Mouse (Mus musculus) urinary bladder, postnatal 36 days (tissue): ENCODE measurements at regions not wholly inside any gene's neighbourhood (a gene's known extent, or its start where the extent isn't known, plus 50 kb on each side); places are given as distances from the start of the nearest gene placed in this dataset.

ENCODE experiments used
- DNase-seq, 2 experiments: peaks; one replicate each; pipeline ENCODE4 v3.0.0; 2022; ENCODE audit warnings: low spot score in 2 of 2, mixed read lengths in 1 of 2

DNA sequence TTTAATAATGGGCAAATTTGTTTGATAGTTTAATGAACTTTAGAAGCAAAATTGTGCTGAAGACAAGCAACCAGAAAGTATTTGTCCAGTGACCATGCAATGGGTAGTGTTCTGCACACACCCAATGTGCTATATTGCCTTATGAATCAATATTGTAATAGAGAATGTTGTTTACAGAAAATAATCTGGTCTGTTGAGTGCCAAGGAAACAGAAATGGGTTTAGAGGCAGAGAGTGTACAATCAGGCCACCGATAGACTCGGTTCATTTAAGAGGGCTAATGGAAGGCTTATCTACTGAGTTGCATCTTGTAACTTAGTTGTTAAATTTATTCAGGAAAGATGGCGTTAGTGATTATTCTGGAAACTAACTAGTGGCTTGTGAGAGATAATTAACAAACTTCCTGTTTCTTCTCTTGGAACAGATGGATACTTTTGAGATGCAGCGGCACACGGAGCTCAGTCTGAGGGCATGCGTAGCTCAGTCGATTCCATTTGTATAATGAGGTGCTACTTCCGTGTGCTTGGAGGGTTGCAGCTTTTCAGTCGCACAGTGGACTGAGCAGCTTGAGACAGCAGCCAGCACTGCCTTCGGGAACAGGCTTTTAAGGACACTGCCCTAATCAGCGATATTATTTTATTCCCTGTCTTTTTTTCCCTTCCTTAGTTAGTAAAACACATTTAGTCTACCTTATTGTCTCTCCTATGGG lies 171.6 kb upstream of the Pkn2 start:
- no peak for DNase-seq

GRCm38 (mm10) chr3:143040666-143041065 lies 158.9 kb upstream of the Pkn2 start:
- peak in 1 of 2 experiments; percentile 5 for DNase-seq

DNA sequence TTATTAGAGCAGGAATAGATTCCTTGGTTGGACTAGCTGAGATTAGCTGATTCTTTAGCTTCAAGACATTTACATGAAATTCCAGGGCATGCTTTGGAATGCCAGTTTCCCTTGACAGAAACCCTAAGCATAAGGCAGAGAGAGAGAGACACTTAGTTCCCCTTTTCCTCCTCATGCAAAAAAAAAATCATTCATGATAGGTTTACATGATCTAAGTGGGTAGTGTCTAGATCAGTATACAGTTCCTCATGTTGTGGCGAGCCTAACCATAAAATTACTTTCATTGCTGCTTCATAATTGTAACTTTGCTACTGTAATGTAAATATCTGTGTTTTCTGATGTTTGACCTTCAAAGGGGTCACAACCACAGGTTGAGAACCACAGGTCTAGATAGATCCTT lies 154.3 kb upstream of the Pkn2 start:
- DNase-seq: no peak

GRCm38 (mm10) chr3:143034588-143034987 lies 152.8 kb upstream of the Pkn2 start:
- no peak for DNase-seq

- no peak for DNase-seq
These were observed 140.7 kb upstream of the Pkn2 start for GRCm38 (mm10) chr3:143022486-143022885.

- no peak for DNase-seq
These were observed 139.5 kb upstream of the Pkn2 start for GRCm38 (mm10) chr3:143021159-143021871.

GRCm38 (mm10) chr3:143017480-143017879 lies 135.7 kb upstream of the Pkn2 start:
- DNase-seq: no peak

GRCm38 (mm10) chr3:143016758-143017157 lies 135.0 kb upstream of the Pkn2 start:
- no peak for DNase-seq

GRCm38 (mm10) chr3:143014421-143014820 lies 132.6 kb upstream of the Pkn2 start:
- no peak for DNase-seq

DNA sequence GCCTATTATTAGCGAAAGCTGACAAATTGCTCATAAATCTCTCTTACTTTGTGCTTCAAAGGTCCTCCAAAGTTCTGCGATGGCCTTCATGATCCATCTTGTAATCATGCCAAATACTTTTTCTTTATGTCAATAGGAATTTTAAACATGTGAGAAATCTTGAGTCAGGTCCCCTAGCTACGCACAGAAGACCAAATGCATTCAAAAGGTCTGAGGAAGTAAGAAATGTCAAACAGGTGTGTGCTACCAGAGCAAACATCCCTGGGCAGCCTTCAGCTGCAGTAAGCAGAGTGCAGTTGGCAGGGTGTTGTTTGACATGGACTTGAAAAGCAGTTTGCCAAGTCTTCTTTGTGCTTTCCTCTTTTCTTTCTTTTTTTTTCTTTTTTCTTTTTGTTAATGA lies 125.2 kb upstream of the Pkn2 start:
- no peak for DNase-seq

DNA sequence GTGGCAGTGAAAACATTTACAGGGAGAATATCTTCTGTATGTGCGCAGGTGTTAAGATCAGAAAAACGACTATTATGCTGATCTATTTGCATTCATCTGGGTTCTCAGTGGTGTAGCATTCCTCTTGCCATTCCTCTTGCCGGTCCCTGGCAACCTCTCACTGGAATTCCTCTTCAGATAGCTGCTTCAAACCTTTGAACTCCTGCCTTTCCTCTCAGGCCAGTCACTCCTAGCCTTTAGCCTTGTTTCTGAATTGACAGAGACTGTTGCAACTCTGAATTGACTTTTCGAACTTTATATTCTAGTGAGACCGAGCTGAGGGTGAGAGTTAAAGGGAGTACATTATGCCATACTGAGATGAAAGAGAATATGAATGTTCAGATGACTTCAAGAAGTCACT lies 120.1 kb upstream of the Pkn2 start:
- no peak for DNase-seq

GRCm38 (mm10) chr3:142995981-142996743 lies 114.4 kb upstream of the Pkn2 start:
- DNase-seq: no peak

DNA sequence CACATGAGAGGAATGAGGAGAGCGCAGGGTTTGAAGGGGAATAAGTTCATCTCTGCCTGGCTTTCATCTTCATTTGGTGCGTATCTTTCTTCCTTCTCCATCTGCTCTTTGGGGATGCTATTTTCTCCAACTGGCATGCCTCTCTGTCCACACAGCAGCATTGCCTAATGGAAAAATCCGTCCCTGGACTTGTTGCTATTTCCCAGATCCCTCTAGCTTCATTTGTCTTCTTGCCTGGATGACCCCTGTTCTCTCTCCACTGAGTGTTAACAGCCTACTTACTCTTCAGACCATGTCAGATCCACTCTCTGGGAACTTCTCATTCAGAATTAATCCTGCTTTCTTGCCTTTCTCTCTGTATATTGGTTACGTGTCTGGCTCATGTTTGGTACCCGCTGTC lies 102.7 kb upstream of the Pkn2 start:
- no peak for DNase-seq

DNA sequence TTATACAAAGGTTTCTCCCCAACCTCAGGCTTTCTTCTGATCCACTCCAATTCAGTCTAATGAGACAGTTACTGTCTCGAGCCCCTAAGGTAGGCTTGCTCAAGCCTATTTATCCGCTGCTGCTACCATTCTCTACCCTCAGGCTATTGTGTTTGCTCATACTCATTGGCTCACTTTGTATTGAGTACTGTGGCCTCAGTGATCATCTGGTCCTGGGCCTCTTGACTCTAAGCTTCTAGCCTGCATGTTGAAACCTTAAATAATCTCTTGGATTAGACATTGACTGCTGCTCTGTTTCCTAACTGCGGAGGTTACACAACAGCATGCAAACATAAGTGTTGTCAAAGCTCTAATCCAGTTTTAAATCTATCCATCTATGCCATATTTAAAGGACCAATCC lies 99.4 kb upstream of the Pkn2 start:
- no peak for DNase-seq

DNA sequence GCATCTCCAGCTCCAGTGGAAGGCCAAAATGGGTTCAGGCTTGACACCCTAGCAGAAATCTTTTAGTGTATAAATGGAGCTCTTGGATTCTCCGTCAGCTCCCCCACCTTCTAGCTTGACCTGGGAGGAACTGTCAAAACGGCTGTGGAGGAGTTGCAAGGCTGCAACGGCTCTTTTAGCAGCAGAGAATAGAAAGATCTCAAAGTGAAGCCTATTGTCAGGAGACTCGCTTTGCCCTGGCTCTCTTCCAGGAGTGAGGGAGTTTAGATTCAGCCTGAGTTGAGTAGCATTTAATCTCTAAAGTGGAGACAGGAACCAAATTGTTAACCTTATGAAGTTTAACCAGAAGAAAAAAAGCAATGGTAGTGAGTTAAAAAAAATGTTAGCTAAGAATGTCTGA lies 97.4 kb upstream of the Pkn2 start:
- peak in 1 of 2 experiments; percentile 17 for DNase-seq

- no peak for DNase-seq
These were observed 95.0 kb upstream of the Pkn2 start for GRCm38 (mm10) chr3:142976519-142977394.

- no peak for DNase-seq
These were observed 93.8 kb upstream of the Pkn2 start for GRCm38 (mm10) chr3:142975606-142976005.

- no peak for DNase-seq
These were observed 87.7 kb upstream of the Pkn2 start for GRCm38 (mm10) chr3:142969501-142969900.

- DNase-seq: no peak
These were observed 83.8 kb upstream of the Pkn2 start for GRCm38 (mm10) chr3:142965604-142966003.

DNA sequence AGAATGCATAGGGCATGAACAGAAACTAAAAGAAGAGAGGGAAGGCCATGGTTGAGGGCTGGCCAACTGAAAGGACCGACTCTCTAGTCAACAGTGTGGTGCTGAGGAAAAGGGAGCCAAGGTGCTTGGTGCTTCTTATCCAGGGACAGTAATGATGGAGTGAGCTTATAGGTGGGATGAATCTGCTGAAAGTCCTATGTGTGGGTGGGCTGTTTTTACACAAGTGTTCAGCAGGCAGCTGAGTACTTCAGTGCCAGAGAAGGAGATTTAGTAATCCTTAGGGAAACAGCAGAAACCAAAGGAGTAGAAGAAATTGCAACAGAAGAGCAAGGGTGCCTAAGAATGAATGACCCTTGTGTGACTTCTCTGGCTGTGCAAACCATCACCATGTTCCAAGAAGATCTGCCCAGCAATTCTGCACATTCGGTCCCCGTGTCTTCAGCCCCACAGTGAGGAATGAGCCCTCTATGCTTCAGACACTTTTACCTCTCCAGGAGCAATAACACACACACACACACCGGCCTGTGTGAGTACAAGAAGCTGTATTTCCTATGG lies 82.1 kb upstream of the Pkn2 start:
- DNase-seq: no peak

DNA sequence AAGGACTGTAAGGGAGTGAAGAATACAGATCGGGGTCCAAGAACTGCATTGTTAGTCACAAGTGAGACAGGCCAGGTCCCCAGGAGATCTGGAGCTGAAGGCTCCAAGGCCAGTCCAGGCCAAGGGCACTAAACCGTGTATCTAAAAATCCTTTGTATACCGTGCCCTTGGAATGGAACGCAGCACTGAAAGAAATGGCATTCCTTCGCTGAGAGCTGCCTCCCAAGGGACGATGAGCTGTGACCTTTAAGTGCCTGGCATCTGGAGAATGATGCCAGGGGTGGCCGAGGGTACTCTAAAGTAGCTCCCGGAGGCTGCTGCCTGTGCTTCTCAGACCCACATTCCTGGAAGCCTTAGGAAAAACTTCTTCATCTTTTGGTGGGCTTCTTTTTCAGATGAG lies 76.0 kb upstream of the Pkn2 start:
- no peak for DNase-seq
